Mouse (Mus musculus) ES-E14 (cell line): ENCODE data around the gene Trpm1. TPM values are rescaled to one million over a fixed set of nuclear protein-coding genes. Genes with fewer than 3 reads are reported as not detected.

Source experiments
- DNase-seq: peaks from one replicate; pipeline ENCODE4 v3.0.0-alpha.2; 2013; ENCODE audit warnings: low read depth, low spot score
- H3K27ac ChIP-seq: 2 replicates; pipeline ENCODE4 v1.5.1; 2012; ENCODE audit warnings: low read depth, mild to moderate bottlenecking, low read length, moderate library complexity, mixed read lengths; ENCODE audit not compliant: poor library complexity, insufficient read depth, severe bottlenecking
- H3K36me3 ChIP-seq: 2 replicates; pipeline ENCODE4 v1.6.1; 2012; ENCODE audit warnings: mild to moderate bottlenecking, low read length, moderate library complexity, mixed read lengths; ENCODE audit not compliant: control insufficient read depth, poor library complexity, insufficient read depth, severe bottlenecking
- H3K4me1 ChIP-seq, 2 experiments: fragments of 150-350 bp in 1 of 2; sonication (generic) in 1 of 2; 2 replicates each; pipeline ENCODE4 v1.6.1; 2012; ENCODE audit warnings: low read length in 2 of 2, mild to moderate bottlenecking in 1 of 2, mixed read lengths in 1 of 2; ENCODE audit not compliant: control insufficient read depth in 2 of 2, insufficient read depth in 2 of 2, poor library complexity in 1 of 2
- H3K4me3 ChIP-seq, 2 experiments: fragments of 150-350 bp in 1 of 2; sonication (generic) in 1 of 2; 2 replicates each; pipeline ENCODE4 v1.5.1; 2012; ENCODE audit warnings: low read length in 2 of 2, low read depth in 1 of 2, mild to moderate bottlenecking in 1 of 2, mixed read lengths in 1 of 2; ENCODE audit not compliant: insufficient read depth in 1 of 2, poor library complexity in 1 of 2, severe bottlenecking in 1 of 2
- H3K9ac ChIP-seq: 2 replicates; pipeline ENCODE4 v1.6.1; 2012; ENCODE audit warnings: low read depth, mild to moderate bottlenecking, low read length, mixed read lengths; ENCODE audit not compliant: poor library complexity, insufficient read depth, severe bottlenecking
- H3K9me3 ChIP-seq: fragments of 150-350 bp; sonication (generic); 2 replicates; pipeline ENCODE4 v1.6.1; 2012; ENCODE audit warnings: low read depth, mild to moderate bottlenecking, low read length; ENCODE audit not compliant: control insufficient read depth, insufficient read depth
- CHD2 ChIP-seq: IDR thresholded peaks from 2 replicates; pipeline ENCODE4 v1.6.1; 2014; ENCODE audit warnings: mild to moderate bottlenecking, low read depth, low read length, inconsistent platforms
- HCFC1 ChIP-seq: IDR thresholded peaks from 2 replicates; pipeline ENCODE4 v1.6.1; 2012; ENCODE audit warnings: low read length, inconsistent platforms, borderline replicate concordance; ENCODE audit not compliant: insufficient read depth
- MAFK ChIP-seq: IDR thresholded peaks from 2 replicates; pipeline ENCODE4 v1.6.1; 2014; ENCODE audit warnings: mild to moderate bottlenecking, low read depth, low read length, inconsistent platforms; ENCODE audit not compliant: insufficient read depth
- ZC3H11A ChIP-seq: IDR thresholded peaks from 2 replicates; pipeline ENCODE4 v1.6.1; 2012; ENCODE audit warnings: low read depth, mild to moderate bottlenecking, inconsistent platforms, low read length, borderline replicate concordance
- ZNF384 ChIP-seq: IDR thresholded peaks from 2 replicates; pipeline ENCODE4 v1.6.1; 2012; ENCODE audit warnings: low read depth, low read length, inconsistent platforms
- in situ Hi-C, 2 experiments: fragments of 600-800 bp; cut with MboI; formaldehyde crosslinking; loops; one replicate each; pipeline ENCODE4 v1.15.1; 2025; ENCODE audit warnings: low sequenced_read_pairs in 2 of 2, inconsistent platforms in 1 of 2; ENCODE audit not compliant: unreplicated experiment in 2 of 2
- total RNA-seq: library from RNA; depleted of rRNA; stranded (reverse); fragments of 300-350 nt; gene quantifications from 2 replicates; pipeline ENCODE4 v1.2.3, GENCODE M21; 2012

Trpm1 gene
- total RNA-seq, 1 experiment, result 0.94 TPM

DNA sequence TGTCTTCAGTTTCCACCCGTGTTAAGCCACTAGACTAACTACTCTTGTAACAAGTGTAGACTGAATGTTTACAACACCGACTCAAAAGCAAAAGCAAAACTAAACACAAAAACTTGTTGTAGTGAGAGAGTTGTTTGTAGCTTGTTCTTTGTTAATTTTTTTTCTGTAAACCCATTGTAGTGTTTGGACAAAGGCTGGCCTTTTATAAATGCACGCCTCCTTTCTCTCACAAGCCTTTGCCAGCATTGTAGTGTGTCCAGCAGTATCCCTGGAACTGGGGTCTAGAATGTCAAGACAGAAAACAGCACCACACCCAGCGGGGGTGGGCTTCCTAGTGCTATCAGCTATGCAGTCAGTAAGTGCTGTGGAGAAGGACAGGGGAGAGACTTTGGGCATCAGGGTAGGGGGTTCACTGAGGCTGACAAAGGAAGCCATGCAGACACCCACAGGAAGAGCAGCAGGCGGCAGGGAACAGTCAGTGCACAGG is 5.5 kb downstream of the Trpm1 start:
- in situ Hi-C loops, result no loop called here
- DNase-seq, result no peak
- H3K4me1 ChIP-seq, result peaks cover 0 to 20% of the 10 kb centered on the region in 2 experiments; a peak in 3 of 4 replicates
- no peak overlapping the region for H3K4me3 ChIP-seq
- H3K27ac ChIP-seq, result no peak overlapping the region
- H3K9me3 ChIP-seq, result no peaks in the 10 kb centered on the region
- H3K9ac ChIP-seq, result no peak overlapping the region
- TF ChIP-seq MAFK, result no peak
- TF ChIP-seq ZC3H11A, result no peak
- no peak for TF ChIP-seq ZNF384
- TF ChIP-seq HCFC1, result no peak
- TF ChIP-seq CHD2, result no peak
- H3K36me3 ChIP-seq, result no peaks in the 10 kb centered on the region; the same call in 1 of the 2 replicates

DNA sequence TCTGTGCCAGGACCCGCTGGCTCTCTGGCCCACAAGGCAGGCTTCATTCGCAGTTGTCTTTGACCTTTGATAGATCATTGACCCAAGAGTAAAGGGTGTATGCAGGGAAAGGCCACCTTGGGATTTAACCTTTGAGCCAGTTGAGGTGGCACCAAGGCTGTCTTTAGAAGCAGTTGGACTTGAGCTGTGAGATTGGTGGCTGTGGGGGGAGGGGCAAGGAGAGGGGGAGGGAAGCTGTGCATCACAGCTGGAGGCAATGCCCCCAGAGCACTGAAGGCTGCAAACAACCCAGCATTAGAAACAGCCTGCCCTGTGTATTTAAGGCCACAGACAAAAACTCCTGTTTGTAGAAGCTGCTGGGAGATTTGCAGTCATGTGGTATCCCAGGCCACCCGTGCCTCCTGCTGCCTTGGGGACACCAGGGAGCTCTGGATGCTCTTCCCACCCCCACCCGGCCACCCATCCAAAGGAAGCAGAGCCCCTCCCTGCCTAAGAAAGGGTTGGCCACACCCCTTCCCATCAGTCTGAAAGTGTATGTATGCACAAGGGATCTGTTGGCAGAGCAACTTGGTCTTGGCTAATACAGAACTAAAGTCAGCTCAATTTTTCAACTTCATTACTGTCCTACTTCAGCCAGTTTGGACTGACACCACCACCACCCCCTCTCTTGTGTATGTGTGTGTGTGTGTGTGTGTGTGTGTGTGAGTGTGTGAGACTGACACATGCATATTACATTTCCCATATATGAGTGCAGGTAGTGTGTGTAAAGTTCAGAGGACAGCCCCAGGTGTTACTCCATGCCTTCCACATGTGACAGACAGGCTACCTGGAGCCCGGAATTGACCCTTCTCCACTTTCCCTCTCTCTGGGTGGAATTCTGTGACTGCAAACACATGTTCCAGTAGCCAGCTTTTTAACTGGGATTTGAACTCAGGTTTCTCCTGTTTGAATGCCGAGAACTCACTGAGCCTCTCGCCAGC is 6.3 kb downstream of the Trpm1 start:
- TF ChIP-seq HCFC1, result no peak
- no peak for TF ChIP-seq MAFK
- TF ChIP-seq CHD2, result no peak
- TF ChIP-seq ZNF384, result no peak
- TF ChIP-seq ZC3H11A, result no peak
- peaks cover 0 to 20% of the 10 kb centered on the region in 2 experiments; a peak in 3 of 4 replicates for H3K4me1 ChIP-seq

DNA sequence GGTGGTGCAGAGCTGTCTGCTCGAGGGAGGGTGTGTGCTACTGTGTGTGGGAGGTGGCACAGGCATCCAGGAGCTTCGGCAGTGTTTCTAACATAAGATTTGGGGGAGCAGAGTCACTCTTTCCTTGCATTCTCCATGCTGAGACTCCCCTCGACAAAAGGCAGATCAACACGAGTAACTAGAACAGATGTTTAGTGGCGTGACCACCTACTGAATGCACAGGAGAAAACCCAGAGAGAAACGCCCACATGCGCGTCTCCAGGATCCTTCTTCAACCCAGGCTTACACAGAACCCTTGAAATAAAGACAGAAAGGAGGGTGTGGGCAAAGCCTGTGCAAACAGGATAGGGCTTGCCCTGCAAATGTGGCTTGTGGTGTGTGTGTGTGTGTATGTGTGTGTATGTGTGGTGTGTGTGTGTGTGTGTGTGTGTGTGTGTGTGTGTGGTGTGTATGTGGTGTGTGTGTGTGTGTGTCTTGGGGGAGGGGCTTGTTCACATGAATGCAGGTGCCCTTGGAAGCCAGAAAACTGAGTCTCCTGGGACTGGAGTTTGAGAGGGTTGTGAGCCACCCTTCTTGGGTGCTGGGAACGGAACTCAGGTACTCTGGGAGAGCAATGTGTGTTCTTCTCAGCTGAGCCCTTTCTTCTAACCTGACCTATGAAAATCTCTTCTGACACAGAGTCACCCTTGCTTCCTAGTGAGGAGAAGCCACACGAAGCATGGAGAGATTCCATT is 7.3 kb downstream of the Trpm1 start:
- in situ Hi-C loops, result no loop called here
- peaks cover 0 to 18% of the 10 kb centered on the region in 2 experiments; a peak in 3 of 4 replicates for H3K4me1 ChIP-seq
- no peak overlapping the region for H3K9ac ChIP-seq
- TF ChIP-seq ZC3H11A (no peak), ZNF384 (no peak), CHD2 (no peak), HCFC1 (no peak), MAFK (no peak)
- H3K4me3 ChIP-seq, result no peak overlapping the region
- no peaks in the 10 kb centered on the region for H3K9me3 ChIP-seq
- no peaks in the 10 kb centered on the region; the same call in 1 of the 2 replicates for H3K36me3 ChIP-seq
- no peak overlapping the region for H3K27ac ChIP-seq
- no peak for DNase-seq

More for the DNA sequence above, 6.3 kb downstream of the Trpm1 start:
- Histone ChIP-seq H3K4me3 (no peak overlapping the region), H3K9me3 (no peaks in the 10 kb centered on the region), H3K36me3 (no peaks in the 10 kb centered on the region; the same call in 1 of the 2 replicates), H3K27ac (no peak overlapping the region), H3K9ac (no peak overlapping the region)
- no peak for DNase-seq
- in situ Hi-C loops, result no loop called here

DNA sequence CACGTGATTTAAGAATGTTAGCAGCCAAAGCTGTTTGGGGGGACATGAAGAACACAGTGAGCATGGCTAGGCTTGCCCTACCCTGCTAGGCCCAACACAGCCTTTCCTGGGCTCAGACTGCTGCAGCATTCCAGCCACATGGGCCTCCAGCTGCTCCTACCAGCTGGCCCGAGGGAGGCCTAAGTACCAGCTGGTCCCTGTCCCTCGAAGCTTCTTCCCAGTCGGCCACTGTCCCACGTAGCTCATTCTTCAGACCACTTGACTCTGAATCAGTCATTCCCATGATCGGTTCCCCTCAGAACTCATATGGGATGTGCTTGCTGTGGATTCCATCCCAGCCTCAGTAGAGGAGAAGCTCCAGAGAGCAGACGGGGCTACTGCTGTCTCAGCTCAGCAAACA is 8.4 kb downstream of the Trpm1 start:
- H3K9ac ChIP-seq, result no peak overlapping the region
- no peaks in the 10 kb centered on the region; the same call in 1 of the 2 replicates for H3K36me3 ChIP-seq
- no peak for DNase-seq
- in situ Hi-C loops, result no loop called here
- no peak overlapping the region for H3K4me3 ChIP-seq
- peaks cover 0 to 16% of the 10 kb centered on the region in 2 experiments; a peak in 2 of 4 replicates for H3K4me1 ChIP-seq
- no peak overlapping the region for H3K27ac ChIP-seq
- H3K9me3 ChIP-seq, result no peaks in the 10 kb centered on the region
- TF ChIP-seq CHD2 (no peak), ZNF384 (no peak), HCFC1 (no peak), MAFK (no peak), ZC3H11A (no peak)
